Mouse (Mus musculus) C2C12 (cell line): ENCODE results near the gene Sftpa1.

Source experiments
- CTCF ChIP-seq: IDR thresholded peaks from one replicate; pipeline ENCODE4 v1.5.1; 2011; ENCODE audit not compliant: control insufficient read depth, insufficient read depth, insufficient read length
- MYOD1 ChIP-seq: IDR thresholded peaks from one replicate; pipeline ENCODE4 v1.6.1; 2011; ENCODE audit warnings: low read depth; ENCODE audit not compliant: control insufficient read depth, insufficient read length
- MYOG ChIP-seq: IDR thresholded peaks from one replicate; pipeline ENCODE4 v1.6.1; 2011; ENCODE audit not compliant: control insufficient read depth, insufficient read length; ENCODE audit errors: extremely low read depth

GRCm38 (mm10) chr14:41127997-41128396, 3.6 kb upstream of the Sftpa1 start:
- TF ChIP-seq MYOD1: no peak
- no peak for TF ChIP-seq CTCF
- TF ChIP-seq MYOG: no peak
